Mouse (Mus musculus) liver, adult 2 months (tissue): ENCODE results near the gene Arid5a. TPM values are rescaled to one million over a fixed set of nuclear protein-coding genes. Genes with fewer than 3 reads are reported as not detected.

Experiments used
- DNase-seq: peaks from one replicate; pipeline ENCODE4 v3.0.0-alpha.2; 2011; ENCODE audit warnings: low read depth, low spot score; ENCODE audit errors: extremely low read depth
- H3K27ac ChIP-seq: fragments of 200-500 bp; replicated peaks from 2 replicates; pipeline ENCODE4 v1.5.1; 2012; ENCODE audit warnings: low read depth, mild to moderate bottlenecking, control low read depth, inconsistent platforms, low read length; ENCODE audit not compliant: insufficient read depth
- H3K27me3 ChIP-seq: fragments of 200-500 bp; 2 replicates; pipeline ENCODE4 v1.6.1; 2012; ENCODE audit warnings: mild to moderate bottlenecking, moderate library complexity, low read length, inconsistent platforms; ENCODE audit not compliant: control insufficient read depth, insufficient read depth
- H3K36me3 ChIP-seq: fragments of 200-500 bp; 2 replicates; pipeline ENCODE4 v1.6.1; 2012; ENCODE audit warnings: low read length, inconsistent platforms; ENCODE audit not compliant: control insufficient read depth, insufficient read depth
- H3K4me1 ChIP-seq: fragments of 200-500 bp; 2 replicates; pipeline ENCODE4 v1.6.1; 2011; ENCODE audit warnings: low read length; ENCODE audit not compliant: control insufficient read depth, insufficient read depth
- H3K4me3 ChIP-seq: fragments of 200-500 bp; 2 replicates; pipeline ENCODE4 v1.5.1; 2011; ENCODE audit warnings: low read depth, mild to moderate bottlenecking, control low read depth, low read length, moderate library complexity; ENCODE audit not compliant: insufficient read depth
- H3K79me2 ChIP-seq: fragments of 200-500 bp; 2 replicates; pipeline ENCODE4 v1.6.1; 2012; ENCODE audit warnings: inconsistent platforms, mild to moderate bottlenecking, low read length, moderate library complexity; ENCODE audit not compliant: control insufficient read depth, insufficient read depth
- H3K9ac ChIP-seq: fragments of 200-500 bp; 2 replicates; pipeline ENCODE4 v1.6.1; 2012; ENCODE audit warnings: low read depth, mild to moderate bottlenecking, control low read depth, inconsistent platforms, low read length
- CTCF ChIP-seq: fragments of 200-500 bp; IDR thresholded peaks from 2 replicates; pipeline ENCODE4 v1.5.1; 2011; ENCODE audit warnings: low read depth, low read length, control low read depth
- POLR2A ChIP-seq: fragments of 200-500 bp; IDR thresholded peaks from 2 replicates; pipeline ENCODE4 v1.6.1; 2011; ENCODE audit warnings: low read length, control low read depth; ENCODE audit not compliant: insufficient read depth; ENCODE audit errors: extremely low read depth
- WGBS: fragments of 180-500 bp; shearing (Covaris S2); methylation state at CpG from one replicate; pipeline ENCODE4 v1.1.7; 2018; 5-methylcytosine and 5-hydroxymethylcytosine counted together
- polyA plus RNA-seq: library from polyadenylated mRNA; depleted of rRNA; stranded (reverse); fragments of >200 nt; gene quantifications from 2 replicates; pipeline ENCODE4 v1.2.3, GENCODE M21; 2012
- total RNA-seq: library from RNA; depleted of rRNA; stranded (reverse); fragments of >200 nt; gene quantifications from 2 replicates; pipeline ENCODE4 v1.2.3, GENCODE M21; 2014

Gene Arid5a
- total and polyA plus RNA-seq, 2 experiments, result 1.7 to 3.8 TPM

GRCm38 (mm10) chr1:36272546-36272945, 35.0 kb upstream of the Arid5a start:
- DNase-seq, result no peak
- TF ChIP-seq CTCF, result no peak
- TF ChIP-seq POLR2A, result no peak
- no peaks in the 10 kb centered on the region for H3K36me3 ChIP-seq
- H3K9ac ChIP-seq, result peak overlapping the region; percentile 60
- H3K27me3 ChIP-seq, result peaks cover 4% of the 10 kb centered on the region; the same call in 1 of the 2 replicates
- peak overlapping the region; percentile 84 for H3K27ac ChIP-seq
- H3K4me3 ChIP-seq, result peak overlapping the region; percentile 59
- 52% methylated on average over 5 of the region's 5 CpGs for WGBS
- no peaks in the 10 kb centered on the region for H3K79me2 ChIP-seq
- H3K4me1 ChIP-seq, result peaks cover under 1% of the 10 kb centered on the region; the same call in 1 of the 2 replicates

GRCm38 (mm10) chr1:36273288-36273687, 34.2 kb upstream of the Arid5a start:
- no peaks in the 10 kb centered on the region for H3K79me2 ChIP-seq
- 17% methylated on average over 9 of the region's 9 CpGs for WGBS
- H3K27ac ChIP-seq, result peak overlapping the region; percentile 84
- peak overlapping the region; percentile 59 for H3K4me3 ChIP-seq
- peak overlapping the region; percentile 75 for H3K9ac ChIP-seq
- no peaks in the 10 kb centered on the region for H3K36me3 ChIP-seq
- peaks cover 4% of the 10 kb centered on the region; the same call in 1 of the 2 replicates for H3K27me3 ChIP-seq
- peak; percentile 59 for DNase-seq
- no peak for TF ChIP-seq CTCF
- TF ChIP-seq POLR2A, result peak; percentile 39; the same call in 1 of the 2 replicates
- no peaks in the 10 kb centered on the region for H3K4me1 ChIP-seq

- peak within 1 kb of the TSS; percentile 57 for H3K9ac ChIP-seq
Measured at GRCm38 (mm10) chr1:36274455-36274854, 33.1 kb upstream of the Arid5a start, which contains the start of gene Neurl3. Gene Neurl3 (minus strand): TSS chr1:36274679.

GRCm38 (mm10) chr1:36275635-36276389, 31.7 kb upstream of the Arid5a start:
- Histone ChIP-seq H3K4me1 (no peaks in the 10 kb centered on the region), H3K27me3 (no peaks in the 10 kb centered on the region), H3K4me3 (no peak overlapping the region), H3K9ac (no peak overlapping the region), H3K36me3 (no peaks in the 10 kb centered on the region), H3K79me2 (no peaks in the 10 kb centered on the region), H3K27ac (no peak overlapping the region)
- 75% methylated on average over 13 of the region's 13 CpGs for WGBS
- TF ChIP-seq CTCF (no peak), POLR2A (no peak)
- no peak for DNase-seq

More at GRCm38 (mm10) chr1:36274455-36274854, 33.1 kb upstream of the Arid5a start, which contains the start of gene Neurl3:
- WGBS, result 64% methylated on average over 5 of the region's 5 CpGs
- peak within 1 kb of the TSS; percentile 59 for H3K4me3 ChIP-seq
- no peaks in the 10 kb centered on the region for H3K36me3 ChIP-seq
- H3K4me1 ChIP-seq, result no peaks in the 10 kb centered on the region
- DNase-seq, result no peak
- TF ChIP-seq CTCF (no peak), POLR2A (no peak)
- H3K27me3 ChIP-seq, result no peaks in the 10 kb centered on the region; the same call in 1 of the 2 replicates
- H3K27ac ChIP-seq, result peak within 1 kb of the TSS; percentile 72
- H3K79me2 ChIP-seq, result no peaks in the 10 kb centered on the region

GRCm38 (mm10) chr1:36277267-36278060, 30.1 kb upstream of the Arid5a start:
- DNase-seq, result peak; percentile 29
- 28% methylated on average over 7 of the region's 7 CpGs for WGBS

More at GRCm38 (mm10) chr1:36277267-36278060, 30.1 kb upstream of the Arid5a start:
- Histone ChIP-seq H3K27me3 (no peaks in the 10 kb centered on the region), H3K79me2 (no peaks in the 10 kb centered on the region), H3K4me3 (no peak overlapping the region), H3K36me3 (no peaks in the 10 kb centered on the region), H3K4me1 (no peaks in the 10 kb centered on the region), H3K9ac (no peak overlapping the region), H3K27ac (no peak overlapping the region)
- peak; percentile 91 for TF ChIP-seq CTCF
- TF ChIP-seq POLR2A, result no peak
